Mouse (Mus musculus) brown adipose tissue, adult 24 weeks (tissue): ENCODE measurements around the gene Fbxl14. TPM values are rescaled to one million over a fixed set of nuclear protein-coding genes. Genes with fewer than 3 reads are reported as not detected.

Source experiments
- H3K27ac ChIP-seq: fragments of 200-500 bp; replicated peaks from 2 replicates; pipeline ENCODE4 v1.5.1; 2012; ENCODE audit warnings: low read depth, mild to moderate bottlenecking, low read length
- H3K4me1 ChIP-seq: fragments of 200-500 bp; 2 replicates; pipeline ENCODE4 v1.6.1; 2012; ENCODE audit warnings: low read length, mixed read lengths; ENCODE audit not compliant: control insufficient read depth, insufficient read depth, insufficient read length
- H3K4me3 ChIP-seq: fragments of 200-500 bp; 2 replicates; pipeline ENCODE4 v1.5.1; 2012; ENCODE audit warnings: low read depth, mild to moderate bottlenecking, low read length, moderate library complexity; ENCODE audit not compliant: insufficient read depth
- polyA plus RNA-seq: library from polyadenylated mRNA; stranded (reverse); fragments of >200 nt; gene quantifications from 2 replicates; pipeline ENCODE4 v1.2.4, GENCODE M21; 2012; ENCODE audit not compliant: missing spikeins, insufficient read depth, insufficient read length

Fbxl14 gene
- polyA plus RNA-seq, 1 experiment, result 12.7 TPM

DNA sequence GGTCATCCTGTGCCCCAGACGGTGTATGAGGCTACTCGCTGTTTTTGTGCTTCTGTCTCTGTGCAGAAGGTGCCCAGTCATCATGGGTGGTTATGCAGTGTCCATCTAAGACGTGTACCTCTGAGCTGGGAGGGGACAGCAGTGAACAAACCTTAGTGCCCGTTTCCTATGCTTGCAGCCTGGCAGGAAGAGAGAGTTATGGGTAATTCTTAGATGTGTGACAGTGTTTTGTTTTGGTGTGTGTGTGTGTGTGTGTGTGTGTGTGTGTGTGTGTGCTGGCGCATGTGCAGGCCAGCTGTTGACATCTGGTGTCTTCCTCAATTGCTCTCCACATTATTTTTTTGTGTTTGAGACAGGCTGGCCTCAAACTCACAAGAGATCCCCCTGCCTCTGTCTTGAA, 20.6 kb downstream of the Fbxl14 start:
- H3K27ac ChIP-seq, result no peak overlapping the region
- no peaks in the 10 kb centered on the region for H3K4me1 ChIP-seq

DNA sequence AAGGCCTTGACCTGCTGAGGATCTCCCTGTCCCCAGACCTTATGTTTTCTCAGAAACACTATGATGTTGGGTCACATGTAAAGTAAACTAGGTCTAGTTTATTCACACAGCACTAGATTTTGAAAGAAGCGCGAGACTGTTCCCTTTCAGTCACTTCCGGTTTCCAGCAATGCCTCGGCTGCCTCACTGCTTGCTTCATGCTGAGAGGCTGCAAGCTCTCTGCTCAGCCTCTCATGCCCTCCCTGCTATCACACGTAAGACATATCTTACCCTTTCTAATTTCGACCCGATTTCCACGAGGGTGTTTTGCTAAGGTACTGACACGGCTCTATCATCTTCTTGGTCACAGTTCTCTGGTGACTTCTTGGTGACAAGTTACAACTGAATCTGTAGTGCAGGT, 22.6 kb downstream of the Fbxl14 start:
- H3K4me3 ChIP-seq, result no peak overlapping the region
- no peak overlapping the region for H3K27ac ChIP-seq
- no peaks in the 10 kb centered on the region for H3K4me1 ChIP-seq

More for the DNA sequence above, 20.6 kb downstream of the Fbxl14 start:
- H3K4me3 ChIP-seq, result no peak overlapping the region

DNA sequence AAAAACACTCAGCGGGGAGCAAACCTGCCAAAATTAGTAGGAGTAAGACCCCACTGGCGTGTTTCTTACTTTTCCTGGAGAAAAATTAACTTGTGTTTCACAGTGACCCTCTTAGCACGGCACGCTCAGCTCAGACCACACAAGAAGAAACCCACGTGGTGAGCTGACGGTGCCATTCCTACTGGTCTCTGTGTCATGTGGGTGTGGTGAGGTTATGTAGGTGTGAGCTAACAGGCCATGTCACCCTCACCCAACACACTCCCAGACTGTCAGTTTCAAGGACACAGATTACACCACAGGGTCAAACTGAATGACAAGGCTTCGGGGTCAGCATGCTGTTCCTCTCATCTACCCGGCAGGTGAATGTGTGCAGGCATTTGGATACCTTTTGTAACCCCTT, 25.3 kb downstream of the Fbxl14 start:
- Histone ChIP-seq H3K4me1 (no peaks in the 10 kb centered on the region), H3K27ac (no peak overlapping the region), H3K4me3 (no peak overlapping the region)

DNA sequence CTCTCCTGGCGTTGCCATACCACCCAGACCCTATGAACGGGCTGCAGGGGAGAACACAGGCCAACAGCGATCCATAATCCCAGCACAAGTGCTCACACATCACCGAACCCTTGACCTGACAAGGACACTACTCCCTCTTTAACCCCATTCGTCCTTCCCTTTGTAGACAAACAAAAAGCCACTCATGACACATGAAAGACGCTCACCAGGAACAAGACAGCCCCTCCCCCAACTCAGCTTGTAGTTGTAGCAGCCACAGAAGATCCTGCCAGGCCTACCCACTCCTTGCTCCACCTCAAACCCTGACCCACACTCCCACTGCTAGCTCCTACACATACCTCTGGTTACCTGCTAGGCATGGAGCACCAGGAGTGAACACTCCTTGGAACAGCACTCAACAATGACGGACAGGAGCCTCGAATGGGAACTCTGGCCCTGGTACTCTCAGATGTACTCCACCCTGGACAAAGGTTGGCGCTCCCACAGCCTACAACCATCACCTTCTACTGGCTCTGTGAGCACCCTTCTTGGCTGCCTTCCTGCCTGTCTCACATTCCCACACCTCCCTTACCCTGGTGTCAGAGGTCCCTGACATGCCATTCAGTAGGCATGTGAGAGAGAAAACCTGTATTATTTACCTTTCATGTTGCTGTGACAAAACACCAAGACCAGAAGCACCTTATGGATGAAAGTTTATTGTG, 26.2 kb downstream of the Fbxl14 start:
- Histone ChIP-seq H3K27ac (no peak overlapping the region), H3K4me1 (no peaks in the 10 kb centered on the region), H3K4me3 (no peak overlapping the region)

DNA sequence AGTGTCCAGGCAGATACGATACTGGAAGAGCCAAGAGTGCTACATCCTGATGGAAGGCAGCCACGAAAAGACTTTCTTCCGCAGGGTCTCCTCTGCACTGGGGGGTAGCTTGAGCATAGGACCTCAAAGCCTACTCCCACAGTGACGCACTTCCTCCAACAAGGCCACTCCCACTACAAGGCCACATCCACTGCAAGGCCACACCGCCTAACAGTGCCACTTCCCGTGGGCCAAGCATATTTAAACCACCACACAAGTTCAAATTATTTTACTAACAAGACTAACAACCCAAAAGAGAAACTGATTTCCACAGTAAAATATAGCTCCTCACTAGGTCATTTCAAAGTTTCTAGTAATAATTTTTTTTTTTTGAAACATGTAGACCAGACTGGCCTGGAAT, 28.8 kb downstream of the Fbxl14 start:
- Histone ChIP-seq H3K4me1 (no peaks in the 10 kb centered on the region), H3K27ac (no peak overlapping the region), H3K4me3 (no peak overlapping the region)

DNA sequence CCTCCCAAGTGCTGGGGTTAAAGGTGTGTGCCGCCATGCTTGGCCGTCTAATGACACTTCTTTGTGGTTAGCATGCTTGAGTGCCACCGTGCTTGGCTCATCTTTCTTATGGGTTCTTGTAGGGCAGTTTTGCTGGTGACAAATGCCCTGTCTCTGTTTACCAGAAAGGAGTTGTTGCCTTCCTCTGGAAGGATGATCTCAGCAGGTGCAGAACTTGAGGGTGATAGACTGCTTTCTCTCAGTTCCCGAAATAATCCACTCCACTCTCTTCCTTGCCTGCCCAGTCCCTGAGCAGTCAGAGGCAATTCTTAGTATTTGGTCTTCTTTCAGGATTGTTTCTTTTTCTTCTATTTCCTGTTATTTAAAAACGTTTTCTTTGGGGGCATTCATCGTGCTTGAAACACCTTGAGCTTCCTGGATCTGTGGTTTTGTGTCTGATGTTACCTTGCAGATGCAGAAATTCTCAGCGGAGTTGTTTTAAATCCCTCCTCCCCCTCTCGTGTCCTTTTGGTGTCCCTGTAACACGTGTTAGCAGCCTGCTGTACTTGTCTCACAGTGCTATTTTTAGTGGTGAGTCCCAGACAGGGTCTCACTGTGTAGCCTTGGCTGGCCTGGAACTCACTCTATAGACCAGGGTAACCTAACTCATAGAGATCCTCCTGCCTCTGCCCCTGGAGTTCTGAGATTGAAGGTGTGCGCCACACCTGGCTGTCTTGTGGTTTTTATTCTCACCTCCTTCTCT, 29.3 kb downstream of the Fbxl14 start:
- Histone ChIP-seq H3K4me3 (no peak overlapping the region), H3K27ac (no peak overlapping the region), H3K4me1 (no peaks in the 10 kb centered on the region)

DNA sequence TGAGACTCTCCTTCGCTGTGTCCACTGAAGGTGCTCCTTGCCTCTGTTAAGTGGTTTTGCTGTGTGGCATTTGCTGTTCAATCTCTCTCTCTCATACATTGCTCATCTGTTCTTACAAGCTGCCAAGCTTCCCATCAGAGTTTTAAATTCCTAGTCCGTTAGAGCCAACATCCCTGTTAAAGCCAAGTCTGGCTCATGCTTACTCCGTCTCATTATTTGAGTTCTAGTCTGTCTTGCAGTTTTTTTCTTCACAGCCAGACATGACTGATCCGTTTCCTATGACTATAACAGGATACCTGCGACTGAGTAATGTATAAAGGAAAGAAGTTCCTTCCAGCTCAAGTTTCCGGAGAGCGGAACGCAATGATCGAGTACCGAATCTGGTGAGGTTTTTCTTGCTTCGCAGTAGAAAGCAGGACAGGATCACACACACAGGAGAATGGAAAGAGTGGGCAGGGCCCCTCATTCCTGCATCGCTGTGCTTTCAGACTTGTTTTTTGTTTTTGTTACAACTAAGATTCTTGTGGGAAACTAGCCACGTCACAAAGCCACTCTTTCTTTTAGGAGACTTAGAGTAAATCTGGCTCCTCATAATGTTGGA, 30.1 kb downstream of the Fbxl14 start:
- H3K4me1 ChIP-seq, result no peaks in the 10 kb centered on the region
- no peak overlapping the region for H3K27ac ChIP-seq
- no peak overlapping the region for H3K4me3 ChIP-seq

DNA sequence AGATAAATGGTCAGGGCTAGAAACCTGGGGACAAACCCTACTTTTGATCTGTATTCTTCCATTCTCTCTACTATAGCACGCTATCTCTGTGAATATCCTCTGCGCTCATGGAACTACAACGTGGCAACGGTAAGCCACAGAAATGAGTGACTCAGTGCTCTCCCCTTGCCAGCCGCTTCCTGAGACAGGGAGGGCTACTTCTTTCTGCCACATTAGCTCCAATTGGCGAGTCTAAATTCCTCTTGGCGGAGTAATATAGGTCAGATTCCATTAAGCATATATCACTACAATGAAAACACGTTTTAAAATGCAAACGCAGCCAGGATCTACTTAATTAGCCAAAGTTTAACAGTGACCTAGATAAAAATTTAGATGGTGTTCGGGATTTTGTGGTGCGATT, 33.2 kb downstream of the Fbxl14 start:
- no peak overlapping the region for H3K27ac ChIP-seq

DNA sequence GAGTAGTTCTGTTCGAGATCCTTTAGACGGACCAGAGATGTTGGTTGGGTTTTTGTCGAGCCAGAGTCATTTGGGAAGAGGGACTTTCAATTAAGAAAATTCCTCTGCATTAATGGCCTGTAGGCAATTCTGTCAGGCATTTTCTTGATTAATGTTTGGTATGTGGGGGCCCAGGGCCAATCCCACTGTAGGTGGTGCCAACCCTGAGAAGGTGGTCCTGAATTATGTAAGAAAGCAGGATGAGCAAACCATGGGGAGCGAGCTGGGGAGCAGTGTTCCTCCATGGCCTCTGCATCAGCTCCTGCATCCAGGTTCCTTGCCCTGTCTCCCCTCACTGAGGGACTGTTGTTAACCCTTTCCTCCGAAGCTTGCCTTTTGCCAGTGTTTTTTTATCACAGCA, 34.0 kb downstream of the Fbxl14 start:
- H3K27ac ChIP-seq, result no peak overlapping the region
- H3K4me3 ChIP-seq, result no peak overlapping the region
- H3K4me1 ChIP-seq, result no peaks in the 10 kb centered on the region

More for the DNA sequence above, 33.2 kb downstream of the Fbxl14 start:
- Histone ChIP-seq H3K4me1 (no peaks in the 10 kb centered on the region), H3K4me3 (no peak overlapping the region)

DNA sequence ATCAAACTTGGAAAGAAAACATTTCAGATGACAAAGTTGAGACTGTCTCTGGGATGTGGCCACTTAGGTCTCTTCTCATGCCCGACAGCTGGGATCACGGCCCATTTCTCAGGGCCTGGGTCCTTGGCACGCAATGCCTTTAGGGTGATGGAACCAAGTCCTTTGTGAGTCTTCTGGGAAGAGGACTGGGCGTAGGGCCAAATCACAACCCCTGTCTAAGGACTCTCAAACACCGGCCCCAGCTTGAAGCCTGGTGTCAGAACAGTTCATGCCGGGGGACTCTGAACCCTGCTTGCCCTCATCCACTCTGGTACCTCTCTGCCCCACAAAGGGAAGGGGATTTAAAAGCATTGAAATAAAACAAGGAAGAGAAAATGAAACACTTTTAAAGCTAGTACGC, 34.6 kb downstream of the Fbxl14 start:
- no peak overlapping the region for H3K4me3 ChIP-seq

DNA sequence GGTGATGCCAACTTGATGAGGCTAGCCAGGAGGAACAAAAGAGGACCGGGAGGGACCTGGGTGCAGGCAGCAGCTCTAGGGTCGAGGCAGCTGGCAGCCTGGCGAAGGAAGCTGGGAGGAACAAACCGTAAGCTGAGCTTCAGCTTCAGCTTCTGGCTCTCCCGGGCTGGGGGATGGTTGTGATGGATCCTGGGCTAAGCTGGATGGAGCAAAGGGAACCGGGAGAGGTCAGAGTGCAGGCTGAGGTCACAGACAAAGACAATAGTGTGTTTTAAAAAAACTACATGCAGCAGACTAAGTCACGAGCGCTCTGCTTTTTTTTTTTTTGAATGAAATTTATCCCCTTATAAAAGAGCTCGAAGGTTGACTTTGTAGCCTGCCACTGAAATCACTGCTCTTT, 41.3 kb downstream of the Fbxl14 start:
- H3K4me1 ChIP-seq, result no peaks in the 10 kb centered on the region
- no peak overlapping the region for H3K4me3 ChIP-seq
- no peak overlapping the region for H3K27ac ChIP-seq

More for the DNA sequence above, 34.6 kb downstream of the Fbxl14 start:
- Histone ChIP-seq H3K4me1 (no peaks in the 10 kb centered on the region), H3K27ac (no peak overlapping the region)

DNA sequence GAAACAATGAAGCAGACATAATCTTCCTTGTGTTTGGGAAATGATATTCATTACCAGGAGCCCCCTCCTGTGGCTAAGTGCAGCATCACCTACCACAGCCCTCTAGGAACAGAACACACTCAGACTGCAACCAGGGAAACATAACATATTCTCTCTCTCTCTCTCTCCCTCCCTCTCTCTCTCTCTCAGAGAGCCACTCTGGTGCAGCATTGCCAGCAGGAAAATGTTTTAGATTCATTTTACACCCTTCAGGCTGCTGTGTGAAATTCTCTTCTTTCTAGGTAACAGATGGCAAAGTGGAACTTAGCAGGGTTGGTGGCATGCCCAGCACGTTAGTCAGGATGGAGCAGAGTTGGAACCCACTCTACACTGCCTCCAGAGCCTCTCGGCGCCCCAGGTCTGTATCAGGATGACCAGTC, 42.0 kb downstream of the Fbxl14 start:
- no peak overlapping the region for H3K27ac ChIP-seq
- H3K4me3 ChIP-seq, result no peak overlapping the region
- no peaks in the 10 kb centered on the region for H3K4me1 ChIP-seq

DNA sequence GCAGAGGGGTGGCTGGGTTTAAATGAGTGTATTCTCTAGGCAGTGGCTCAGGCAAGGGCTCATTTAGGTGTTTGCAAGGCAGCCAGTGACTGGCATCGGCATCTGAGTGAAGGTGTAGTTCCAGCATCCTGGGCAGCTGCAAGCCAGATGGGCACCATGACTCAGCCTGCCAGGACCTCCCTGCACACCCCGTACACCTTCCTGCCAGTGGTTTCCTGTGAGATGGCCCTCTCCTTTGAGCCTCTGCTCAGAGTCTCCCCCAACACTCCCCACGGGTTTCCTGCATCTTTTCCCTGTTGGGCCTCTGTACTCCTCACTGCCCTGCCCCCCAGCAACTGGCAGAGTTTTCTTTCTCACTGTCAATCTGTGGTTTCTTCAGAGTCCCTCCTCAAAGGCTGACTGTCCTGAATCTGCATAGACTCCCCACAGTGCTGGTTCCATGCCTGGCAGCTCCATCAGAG, 42.5 kb downstream of the Fbxl14 start:
- H3K4me3 ChIP-seq, result no peak overlapping the region
- no peaks in the 10 kb centered on the region for H3K4me1 ChIP-seq
- H3K27ac ChIP-seq, result no peak overlapping the region

DNA sequence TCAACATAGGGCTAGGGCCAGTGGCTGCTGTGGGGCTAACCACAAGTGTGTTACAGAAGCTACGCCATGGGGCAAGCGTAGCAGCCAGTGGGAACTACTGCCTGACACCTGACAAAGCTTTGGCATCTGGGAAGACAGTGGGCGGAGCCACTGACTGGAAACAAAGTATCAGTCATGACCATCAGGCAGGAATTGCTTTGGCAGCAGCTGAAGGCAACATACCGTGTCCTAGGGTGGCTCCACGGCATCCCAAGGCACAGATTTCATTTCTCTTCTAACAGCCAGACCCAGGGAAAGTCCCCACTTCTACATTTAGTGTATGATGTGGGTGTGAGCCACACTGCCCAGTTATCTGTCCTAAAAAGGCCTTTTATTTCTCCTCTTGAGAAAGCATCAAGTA, 47.0 kb downstream of the Fbxl14 start:
- Histone ChIP-seq H3K27ac (no peak overlapping the region), H3K4me3 (no peak overlapping the region), H3K4me1 (no peaks in the 10 kb centered on the region)

DNA sequence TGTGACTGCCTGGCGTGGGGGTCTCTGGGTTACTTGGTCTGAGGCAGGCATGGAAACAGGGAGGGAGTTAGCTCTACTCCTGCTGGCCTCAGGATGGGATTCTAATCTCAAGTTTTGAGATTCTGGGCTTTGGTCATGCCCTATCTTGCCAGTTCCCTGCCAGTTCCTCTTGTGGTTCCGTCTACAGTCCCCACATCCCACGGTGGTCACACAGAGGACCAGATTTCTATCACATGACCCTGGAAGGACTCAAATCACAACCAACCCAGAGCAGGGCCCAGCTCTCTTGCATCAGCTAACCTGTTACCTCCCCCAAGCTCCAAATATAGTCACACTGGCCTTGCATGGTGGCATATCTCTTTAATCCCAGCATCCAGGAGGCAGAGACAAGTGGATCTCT, 50.2 kb downstream of the Fbxl14 start:
- Histone ChIP-seq H3K4me1 (no peaks in the 10 kb centered on the region), H3K27ac (no peak overlapping the region), H3K4me3 (no peak overlapping the region)
